Mouse (Mus musculus) heart, embryonic 12.5 days (tissue): Measurements from ENCODE around the gene Cox17. TPM values are rescaled to one million over a fixed set of nuclear protein-coding genes. Genes with fewer than 3 reads are reported as not detected.

Experiments
- ATAC-seq: fragments of 200-750 bp; cut with Nextera tagmentation; 2 replicates; pipeline ENCODE4 v1.8.0; 2017; ENCODE audit warnings: moderate TSS enrichment, moderate library complexity; ENCODE audit not compliant: insufficient number of reproducible peaks, low FRiP score
- H3K27ac ChIP-seq: fragments of 300-500 bp; sonication (generic); 2 replicates; pipeline ENCODE4 v1.5.1; 2016; ENCODE audit warnings: mild to moderate bottlenecking, moderate library complexity; ENCODE audit not compliant: poor library complexity, severe bottlenecking
- H3K27me3 ChIP-seq: fragments of 300-500 bp; sonication (generic); replicated peaks from 2 replicates; pipeline ENCODE4 v1.6.1; 2016; ENCODE audit warnings: mild to moderate bottlenecking, moderate library complexity
- H3K36me3 ChIP-seq: fragments of 300-500 bp; sonication (generic); 2 replicates; pipeline ENCODE4 v1.6.1; 2016; ENCODE audit warnings: mild to moderate bottlenecking, moderate library complexity
- H3K4me1 ChIP-seq: fragments of 300-500 bp; sonication (generic); replicated peaks from 2 replicates; pipeline ENCODE4 v1.6.1; 2016; ENCODE audit warnings: mild to moderate bottlenecking
- H3K4me2 ChIP-seq: fragments of 300-500 bp; sonication (generic); 2 replicates; pipeline ENCODE4 v1.6.1; 2016; ENCODE audit warnings: mild to moderate bottlenecking, moderate library complexity
- H3K4me3 ChIP-seq: fragments of 300-500 bp; sonication (generic); 2 replicates; pipeline ENCODE4 v1.5.1; 2016; ENCODE audit warnings: mild to moderate bottlenecking
- H3K9ac ChIP-seq: fragments of 300-500 bp; sonication (generic); 2 replicates; pipeline ENCODE4 v1.6.1; 2016; ENCODE audit warnings: mild to moderate bottlenecking, moderate library complexity
- H3K9me3 ChIP-seq: fragments of 300-500 bp; sonication (generic); replicated peaks from 2 replicates; pipeline ENCODE4 v1.6.1; 2016; ENCODE audit warnings: mild to moderate bottlenecking, moderate library complexity
- WGBS: fragments of 180-500 bp; shearing (Covaris S2); methylation state at CpG from one replicate; pipeline ENCODE4 v1.1.7; 2016; 5-methylcytosine and 5-hydroxymethylcytosine counted together
- polyA plus RNA-seq: library from polyadenylated mRNA; unstranded; fragments of >200 nt; fragmentation: Nextera tagmentation; extraction: Ambion mirVana; gene quantifications from 2 replicates; pipeline ENCODE4 v1.2.1, GENCODE M21; 2016

Cox17 gene
- polyA plus RNA-seq, result 301 and 307 TPM in 2 replicates

GRCm38 (mm10) chr16:38346529-38347325, at the start of gene Cox17, which contains the start of gene Gm21987:
Gene Cox17, plus strand, starts transcription at chr16:38346991.
Gene Gm21987, plus strand, starts transcription at chr16:38347040.
- H3K27ac ChIP-seq, result peak within 1 kb of the TSS; percentile 95
- H3K4me3 ChIP-seq, result peak within 1 kb of the TSS; percentile 70
- H3K36me3 ChIP-seq, result peaks cover 20% of the 10 kb centered on the region
- peak; percentile 93 for ATAC-seq
- H3K4me2 ChIP-seq, result peak within 1 kb of the TSS; percentile 67
- no peaks in the 10 kb centered on the region for H3K9me3 ChIP-seq
- peak within 1 kb of the TSS; percentile 79 for H3K9ac ChIP-seq
- peaks cover 42% of the 10 kb centered on the region for H3K4me1 ChIP-seq
- 3% methylated on average over 35 of the region's 35 CpGs for WGBS
- H3K27me3 ChIP-seq, result no peaks in the 10 kb centered on the region

GRCm38 (mm10) chr16:38298410-38298809, 48.4 kb upstream of the Cox17 start:
- H3K36me3 ChIP-seq, result no peaks in the 10 kb centered on the region
- H3K27ac ChIP-seq, result no peak overlapping the region
- 74% methylated on average over 6 of the region's 6 CpGs for WGBS
- H3K4me2 ChIP-seq, result no peak overlapping the region
- no peaks in the 10 kb centered on the region for H3K9me3 ChIP-seq
- no peak for ATAC-seq
- no peak overlapping the region for H3K4me3 ChIP-seq
- H3K9ac ChIP-seq, result no peak overlapping the region
- no peaks in the 10 kb centered on the region for H3K4me1 ChIP-seq
- no peaks in the 10 kb centered on the region for H3K27me3 ChIP-seq

GRCm38 (mm10) chr16:38302367-38302766, 44.4 kb upstream of the Cox17 start:
- WGBS, result 85% methylated on average over 13 of the region's 13 CpGs
- no peaks in the 10 kb centered on the region for H3K36me3 ChIP-seq
- H3K4me1 ChIP-seq, result 0 out of 2 replicates have a peak, but pooled peaks cover 5% of the 10 kb centered on the region
- H3K4me2 ChIP-seq, result no peak overlapping the region
- H3K4me3 ChIP-seq, result no peak overlapping the region
- no peak overlapping the region for H3K9ac ChIP-seq
- no peak for ATAC-seq
- H3K9me3 ChIP-seq, result no peaks in the 10 kb centered on the region
- no peak overlapping the region for H3K27ac ChIP-seq
- H3K27me3 ChIP-seq, result 0 out of 2 replicates have a peak, but pooled peaks cover 2% of the 10 kb centered on the region

GRCm38 (mm10) chr16:38304460-38305194, 42.2 kb upstream of the Cox17 start:
- 70% methylated on average over 17 of the region's 17 CpGs for WGBS
- H3K9me3 ChIP-seq, result no peaks in the 10 kb centered on the region
- H3K27me3 ChIP-seq, result 0 out of 2 replicates have a peak, but pooled peaks cover 2% of the 10 kb centered on the region
- H3K36me3 ChIP-seq, result no peaks in the 10 kb centered on the region
- no peak overlapping the region for H3K4me2 ChIP-seq
- H3K9ac ChIP-seq, result no peak overlapping the region
- ATAC-seq, result no peak
- no peak overlapping the region for H3K4me3 ChIP-seq
- H3K4me1 ChIP-seq, result 0 out of 2 replicates have a peak, but pooled peaks cover 5% of the 10 kb centered on the region
- no peak overlapping the region for H3K27ac ChIP-seq

- Histone ChIP-seq H3K36me3 (no peaks in the 10 kb centered on the region), H3K4me3 (no peak overlapping the region), H3K9me3 (no peaks in the 10 kb centered on the region), H3K4me1 (0 out of 2 replicates have a peak, but pooled peaks cover 5% of the 10 kb centered on the region), H3K4me2 (no peak overlapping the region), H3K9ac (no peak overlapping the region), H3K27me3 (0 out of 2 replicates have a peak, but pooled peaks cover 6% of the 10 kb centered on the region), H3K27ac (no peak overlapping the region)
- no peak for ATAC-seq
- 43% methylated on average over 18 of the region's 18 CpGs for WGBS
Measured at GRCm38 (mm10) chr16:38306571-38307220, 40.1 kb upstream of the Cox17 start.

- no peaks in the 10 kb centered on the region for H3K36me3 ChIP-seq
- 0 out of 2 replicates have a peak, but pooled peaks cover 5% of the 10 kb centered on the region for H3K4me1 ChIP-seq
- H3K4me3 ChIP-seq, result no peak overlapping the region
- no peak for ATAC-seq
- H3K9me3 ChIP-seq, result no peaks in the 10 kb centered on the region
- H3K27ac ChIP-seq, result no peak overlapping the region
- no peak overlapping the region for H3K4me2 ChIP-seq
- 0 out of 2 replicates have a peak, but pooled peaks cover 6% of the 10 kb centered on the region for H3K27me3 ChIP-seq
- no peak overlapping the region for H3K9ac ChIP-seq
- 65% methylated on average over 5 of the region's 5 CpGs for WGBS
Measured at GRCm38 (mm10) chr16:38307221-38307605, 39.6 kb upstream of the Cox17 start.

GRCm38 (mm10) chr16:38307651-38308050, 39.1 kb upstream of the Cox17 start:
- H3K27me3 ChIP-seq, result 0 out of 2 replicates have a peak, but pooled peaks cover 6% of the 10 kb centered on the region
- WGBS, result 68% methylated on average over 7 of the region's 7 CpGs
- H3K4me3 ChIP-seq, result no peak overlapping the region
- H3K9me3 ChIP-seq, result no peaks in the 10 kb centered on the region
- no peaks in the 10 kb centered on the region for H3K36me3 ChIP-seq
- no peak overlapping the region for H3K4me2 ChIP-seq
- H3K4me1 ChIP-seq, result 0 out of 2 replicates have a peak, but pooled peaks cover 5% of the 10 kb centered on the region
- H3K27ac ChIP-seq, result no peak overlapping the region
- no peak overlapping the region for H3K9ac ChIP-seq
- no peak for ATAC-seq

- 0 out of 2 replicates have a peak, but pooled peaks cover 6% of the 10 kb centered on the region for H3K27me3 ChIP-seq
- ATAC-seq, result no peak
- 87% methylated on average over 11 of the region's 11 CpGs for WGBS
- no peak overlapping the region for H3K27ac ChIP-seq
- 0 out of 2 replicates have a peak, but pooled peaks cover 5% of the 10 kb centered on the region for H3K4me1 ChIP-seq
- no peak overlapping the region for H3K9ac ChIP-seq
- no peak overlapping the region for H3K4me3 ChIP-seq
- no peaks in the 10 kb centered on the region for H3K36me3 ChIP-seq
- no peaks in the 10 kb centered on the region for H3K9me3 ChIP-seq
- no peak overlapping the region for H3K4me2 ChIP-seq
Measured at GRCm38 (mm10) chr16:38308195-38308594, 38.6 kb upstream of the Cox17 start.

- H3K36me3 ChIP-seq, result no peaks in the 10 kb centered on the region
- H3K4me1 ChIP-seq, result no peaks in the 10 kb centered on the region
- H3K27me3 ChIP-seq, result no peaks in the 10 kb centered on the region
- no peak for ATAC-seq
- H3K4me3 ChIP-seq, result no peak overlapping the region
- H3K9me3 ChIP-seq, result peaks cover 3% of the 10 kb centered on the region; the same call in 1 of the 2 replicates
- no peak overlapping the region for H3K4me2 ChIP-seq
- no peak overlapping the region for H3K9ac ChIP-seq
- H3K27ac ChIP-seq, result no peak overlapping the region
- WGBS, result 72% methylated on average over 9 of the region's 9 CpGs
Measured at GRCm38 (mm10) chr16:38318492-38318891, 28.3 kb upstream of the Cox17 start.

GRCm38 (mm10) chr16:38319087-38319486, 27.7 kb upstream of the Cox17 start:
- H3K27ac ChIP-seq, result no peak overlapping the region
- H3K9me3 ChIP-seq, result peaks cover 3% of the 10 kb centered on the region; the same call in 1 of the 2 replicates
- no peak overlapping the region for H3K4me2 ChIP-seq
- no peaks in the 10 kb centered on the region for H3K27me3 ChIP-seq
- WGBS, result 86% methylated on average over 4 of the region's 4 CpGs
- no peaks in the 10 kb centered on the region for H3K36me3 ChIP-seq
- no peaks in the 10 kb centered on the region for H3K4me1 ChIP-seq
- H3K9ac ChIP-seq, result no peak overlapping the region
- ATAC-seq, result no peak
- H3K4me3 ChIP-seq, result no peak overlapping the region
